Mouse (Mus musculus) heart, postnatal 36 days (tissue): ENCODE results near the gene Sbp. TPM values are rescaled to one million over a fixed set of nuclear protein-coding genes. Genes with fewer than 3 reads are reported as not detected.
"Not testable (repeated sequence)": the region's sequence is repeated elsewhere in the genome, so short reads cannot be mapped to it uniquely, and the experiment has no call there.

Experiments used
- DNase-seq, 2 experiments: peaks; one replicate each; pipeline ENCODE4 v3.0.0; 2021 to 2022
- intact Hi-C: fragments of 180-260 bp; cut with DNase I; formaldehyde crosslinking; loops from one replicate; pipeline ENCODE4 v1.15.1; 2025
- total RNA-seq, 2 experiments: library from RNA; stranded (reverse); gene quantifications; 2 replicates each; pipeline ENCODE4 v1.2.3; 2021

Gene Sbp
- not detected for total RNA-seq

- intact Hi-C loops = no loop called here
- DNase-seq = no peak
Observed at GRCm38 (mm10) chr17:23941372-23941771, at the start of gene Sbp. Gene Sbp, plus strand, starts transcription at chr17:23941672.

GRCm38 (mm10) chr17:23917158-23917557 lies 24.3 kb upstream of the Sbp start, which contains the start of gene Dcpp3:
Gene Dcpp3, plus strand, starts transcription at chr17:23917458.
- intact Hi-C loops, DNase-seq: not testable (repeated sequence)

GRCm38 (mm10) chr17:23924531-23925007 lies 16.9 kb upstream of the Sbp start:
- intact Hi-C loops = no loop called here
- DNase-seq = peak; percentile 91 to 92

GRCm38 (mm10) chr17:23925090-23925493 lies 16.4 kb upstream of the Sbp start:
- DNase-seq = peak in 1 of 2 experiments; percentile 58
- intact Hi-C loops = no loop called here

GRCm38 (mm10) chr17:23931157-23931556 lies 10.3 kb upstream of the Sbp start:
- intact Hi-C loops = no loop called here
- DNase-seq = no peak

- intact Hi-C loops, DNase-seq: not testable (repeated sequence)
Observed at GRCm38 (mm10) chr17:23947486-23947885, 6.0 kb downstream of the Sbp start.

- intact Hi-C loops = no loop called here
- DNase-seq = no peak
Observed at GRCm38 (mm10) chr17:23949068-23949467, 7.6 kb downstream of the Sbp start.

- intact Hi-C loops, DNase-seq: not testable (repeated sequence)
Observed at GRCm38 (mm10) chr17:23950828-23951227, 9.4 kb downstream of the Sbp start.

GRCm38 (mm10) chr17:23955174-23955573 lies 13.7 kb downstream of the Sbp start, which contains the start of gene Sbpl:
Gene Sbpl, minus strand, starts transcription at chr17:23955274.
- intact Hi-C loops = no loop called here
- DNase-seq = no peak

- DNase-seq = peak; percentile 70 to 74
- intact Hi-C loops = loop anchor here (1.0 to 2.0 kb wide), 4 partner anchors 86 to 211 kb away; no protein-coding TSS in a partner anchor
Observed at GRCm38 (mm10) chr17:23960084-23960738, 18.7 kb downstream of the Sbp start.

- DNase-seq = no peak
- intact Hi-C loops = loop anchor here (2.0 kb wide), 2 partner anchors 187 to 213 kb away; no protein-coding TSS in a partner anchor
Observed at GRCm38 (mm10) chr17:23961573-23962122, 20.2 kb downstream of the Sbp start.

GRCm38 (mm10) chr17:23965805-23966425 lies 24.4 kb downstream of the Sbp start:
- intact Hi-C loops = loop anchor here (5.0 kb wide), 1 partner anchor 51 kb away; no protein-coding TSS in a partner anchor
- no peak for DNase-seq

- intact Hi-C loops = loop anchor here (5.0 kb wide), 1 partner anchor 50 kb away; no protein-coding TSS in a partner anchor
- peak; percentile 15 to 17 for DNase-seq
Observed at GRCm38 (mm10) chr17:23966658-23967401, 25.4 kb downstream of the Sbp start.

- intact Hi-C loops = loop anchor here (2.0 to 5.0 kb wide), 2 partner anchors 24 to 49 kb away; no protein-coding TSS in a partner anchor
- DNase-seq = no peak
Observed at GRCm38 (mm10) chr17:23968780-23969179, 27.3 kb downstream of the Sbp start.

- DNase-seq = peak; percentile 72 to 86
- intact Hi-C loops = loop anchor here (2.0 to 5.0 kb wide), 2 partner anchors 24 to 48 kb away; no protein-coding TSS in a partner anchor
Observed at GRCm38 (mm10) chr17:23969231-23969630, 27.8 kb downstream of the Sbp start.

- no peak for DNase-seq
- intact Hi-C loops = no loop called here
Observed at GRCm38 (mm10) chr17:23971315-23971714, 29.8 kb downstream of the Sbp start.

GRCm38 (mm10) chr17:23976665-23977064 lies 35.2 kb downstream of the Sbp start:
- no peak for DNase-seq
- intact Hi-C loops = no loop called here

GRCm38 (mm10) chr17:23979471-23979870 lies 38.0 kb downstream of the Sbp start:
- DNase-seq = no peak
- intact Hi-C loops = no loop called here

- intact Hi-C loops = no loop called here
- no peak for DNase-seq
Observed at GRCm38 (mm10) chr17:23980297-23980909, 38.9 kb downstream of the Sbp start, which contains the start of gene Prss30. Gene Prss30, minus strand, starts transcription at chr17:23980566.

GRCm38 (mm10) chr17:23982912-23983311 lies 41.4 kb downstream of the Sbp start:
- no peak for DNase-seq
- intact Hi-C loops = no loop called here
